15 mouse cellular contexts compared by ENCODE assay signal in the genomic region with DNA sequence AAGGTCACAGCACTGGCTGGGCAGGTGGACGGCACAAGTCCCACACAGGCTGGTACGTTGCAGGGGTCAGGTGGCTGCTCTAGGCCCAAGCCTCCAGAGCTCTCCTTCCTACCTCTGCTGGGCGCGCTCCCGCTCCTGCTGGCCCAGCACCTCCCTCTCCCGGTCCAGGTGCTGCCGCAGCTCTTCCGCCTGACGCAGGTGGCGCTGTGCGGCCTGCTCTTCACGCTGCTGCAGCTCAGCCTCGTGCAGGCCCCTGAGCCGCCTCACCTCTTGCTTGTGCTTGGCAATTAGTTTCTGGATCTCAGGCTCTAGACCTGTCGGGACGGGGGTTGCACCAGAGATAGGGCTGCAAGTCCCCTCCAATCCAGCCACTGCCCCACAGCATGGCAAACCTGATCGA. TPM values are rescaled to one million over a fixed set of nuclear protein-coding genes. Genes with fewer than 3 reads are reported as not detected.
A peak's percentile ranks its signal among the peaks of the same experiment; 100 is the strongest.
DNase-seq lines count a peak whose midpoint lies in the region; ATAC-seq and TF ChIP-seq lines count a peak whose summit lies in the region.
"Had no signal": no experiment of that assay in that cellular context is flagged by ENCODE, and none has a peak within 500 bp of the region (broad histone marks: within the 10 kb centered on the region; RNA-seq: fewer than 3 reads in every experiment).

No protein-coding gene starts in this region.

- no peak overlapping the region for H3K27ac ChIP-seq in hindbrain, postnatal 0 days
- H3K27ac ChIP-seq in hindbrain, embryonic 12.5 days: no peak overlapping the region
- no peak overlapping the region for H3K27ac ChIP-seq in neural tube, embryonic 12.5 days
- H3K27ac ChIP-seq in neural tube, embryonic 15.5 days (replicated peaks): no peak overlapping the region
- H3K27ac ChIP-seq: forebrain, embryonic 10.5 days; hindbrain, embryonic 13.5 days; kidney, embryonic 15.5 days had no signal

- no peak overlapping the region for H3K4me2 ChIP-seq in hindbrain, postnatal 0 days (ENCODE audit: low read depth, low read length)
- H3K4me2 ChIP-seq in hindbrain, embryonic 12.5 days (replicated peaks): no peak overlapping the region
- no peak overlapping the region for H3K4me2 ChIP-seq in neural tube, embryonic 12.5 days (replicated peaks)
- no peak overlapping the region for H3K4me2 ChIP-seq in neural tube, embryonic 15.5 days
- H3K4me2 ChIP-seq: hindbrain, embryonic 13.5 days; kidney, embryonic 15.5 days had no signal

- WGBS in hindbrain, postnatal 0 days: 57% methylated on average over 17 of the region's 17 CpGs
- WGBS in hindbrain, embryonic 12.5 days: 60% methylated on average over 17 of the region's 17 CpGs
- 55% methylated on average over 17 of the region's 17 CpGs for WGBS in neural tube, embryonic 12.5 days
- 63% methylated on average over 17 of the region's 17 CpGs for WGBS in neural tube, embryonic 15.5 days

- ATAC-seq in hindbrain, postnatal 0 days: peak; percentile 53
- no peak; the same call in 1 of the 2 replicates for ATAC-seq in hindbrain, embryonic 12.5 days (ENCODE audit: low FRiP score)
- ATAC-seq in neural tube, embryonic 12.5 days (ENCODE audit: low FRiP score, low read depth): no peak
- ATAC-seq in neural tube, embryonic 15.5 days (ENCODE audit: low FRiP score): no peak

- H3K4me1 ChIP-seq in hindbrain, postnatal 0 days (ENCODE audit: insufficient read depth, low read length): no peaks in the 10 kb centered on the region
- peaks cover 17% of the 10 kb centered on the region for H3K4me1 ChIP-seq in hindbrain, embryonic 12.5 days
- peaks cover 7% of the 10 kb centered on the region for H3K4me1 ChIP-seq in neural tube, embryonic 12.5 days
- peaks cover 6% of the 10 kb centered on the region for H3K4me1 ChIP-seq in neural tube, embryonic 15.5 days

- no peaks in the 10 kb centered on the region for H3K9me3 ChIP-seq in hindbrain, postnatal 0 days (ENCODE audit: low read length)
- H3K9me3 ChIP-seq in hindbrain, embryonic 12.5 days (replicated peaks): no peaks in the 10 kb centered on the region
- no peaks in the 10 kb centered on the region for H3K9me3 ChIP-seq in neural tube, embryonic 12.5 days
- no peaks in the 10 kb centered on the region for H3K9me3 ChIP-seq in neural tube, embryonic 15.5 days (replicated peaks)
- H3K9me3 ChIP-seq: forebrain, embryonic 10.5 days; G1E; hindbrain, embryonic 13.5 days; kidney, embryonic 15.5 days had no signal

- no peak overlapping the region for H3K4me3 ChIP-seq in hindbrain, postnatal 0 days (ENCODE audit: low read length)
- no peak overlapping the region for H3K4me3 ChIP-seq in hindbrain, embryonic 12.5 days
- H3K4me3 ChIP-seq in neural tube, embryonic 12.5 days: no peak overlapping the region
- no peak overlapping the region for H3K4me3 ChIP-seq in neural tube, embryonic 15.5 days (replicated peaks)
- H3K4me3 ChIP-seq: forebrain, embryonic 10.5 days; hindbrain, embryonic 13.5 days; kidney, embryonic 15.5 days had no signal

- DNase-seq in cerebellum, adult 11-12 months: peak; percentile 49
- no peak for DNase-seq in cerebellum, postnatal 10 days
- DNase-seq in hindbrain, postnatal 0 days (ENCODE audit: low spot score): peak; percentile 62
- DNase-seq in ovary, adult 18-20 months (ENCODE audit: low spot score): no peak
- no peak for DNase-seq in testis, postnatal 14 days (ENCODE audit: low spot score)
- DNase-seq: layer of hippocampus, adult 9-11 months; lung, adult 2 months; right cerebral cortex, adult 18-20 months had no signal

- peak; percentile 63 for TF ChIP-seq CTCF in hindbrain, postnatal 0 days (IDR thresholded peaks at IDR 0.05; ENCODE audit: low read depth)

- peaks cover 44% of the 10 kb centered on the region for H3K36me3 ChIP-seq in hindbrain, postnatal 0 days (ENCODE audit: insufficient read depth, low read length)
- H3K36me3 ChIP-seq in hindbrain, embryonic 12.5 days: peaks cover 98% of the 10 kb centered on the region
- H3K36me3 ChIP-seq in neural tube, embryonic 12.5 days: peaks cover 94% of the 10 kb centered on the region
- peaks cover 61% of the 10 kb centered on the region for H3K36me3 ChIP-seq in neural tube, embryonic 15.5 days

- no peaks in the 10 kb centered on the region for H3K27me3 ChIP-seq in hindbrain, postnatal 0 days (ENCODE audit: insufficient read depth, low read length)
- H3K27me3 ChIP-seq in hindbrain, embryonic 12.5 days: peaks cover 5% of the 10 kb centered on the region
- no peaks in the 10 kb centered on the region for H3K27me3 ChIP-seq in neural tube, embryonic 12.5 days (replicated peaks)
- H3K27me3 ChIP-seq in neural tube, embryonic 15.5 days (replicated peaks): no peaks in the 10 kb centered on the region
- H3K27me3 ChIP-seq: kidney, embryonic 15.5 days had no signal

- no peak overlapping the region for H3K9ac ChIP-seq in hindbrain, postnatal 0 days (replicated peaks; ENCODE audit: low read length)
- H3K9ac ChIP-seq in hindbrain, embryonic 12.5 days: no peak overlapping the region
- 0 out of 2 replicates have a peak overlapping the region, but pooled peaks have one; percentile 29 for H3K9ac ChIP-seq in neural tube, embryonic 12.5 days
- no peak overlapping the region for H3K9ac ChIP-seq in neural tube, embryonic 15.5 days (replicated peaks)
- H3K9ac ChIP-seq: hindbrain, embryonic 13.5 days; kidney, embryonic 15.5 days had no signal

RNA-seq across cellular contexts. Expression of gene Cep131, which starts 18.8 kb away (rescaled TPM):
- total RNA-seq in hindbrain, postnatal 0 days (2014; rRNA removed): 18.5 and 18.7 TPM in 2 replicates
- 23.3 and 26.4 TPM in 2 replicates for polyA plus RNA-seq in hindbrain, postnatal 0 days (2015; fragmentation: Nextera tagmentation; extraction: Ambion mirVana)
- polyA plus RNA-seq in hindbrain, embryonic 12.5 days (2016; fragmentation: Nextera tagmentation; extraction: Ambion mirVana): 39.5 and 47.3 TPM in 2 replicates
- 41.3 and 43.6 TPM in 2 replicates for polyA plus RNA-seq in neural tube, embryonic 12.5 days (2016; fragmentation: Nextera tagmentation; extraction: Ambion mirVana)
- 26.0 and 27.2 TPM in 2 replicates for polyA plus RNA-seq in neural tube, embryonic 15.5 days (2015; fragmentation: Nextera tagmentation; extraction: Ambion mirVana)

RNA-seq across cellular contexts. Expression of gene Aatk, which starts 20.9 kb away (rescaled TPM):
- 161 and 184 TPM in 2 replicates for total RNA-seq in hindbrain, postnatal 0 days (2014; rRNA removed)
- polyA plus RNA-seq in hindbrain, postnatal 0 days (2015; fragmentation: Nextera tagmentation; extraction: Ambion mirVana): 33.3 and 35.5 TPM in 2 replicates
- polyA plus RNA-seq in hindbrain, embryonic 12.5 days (2016; fragmentation: Nextera tagmentation; extraction: Ambion mirVana): 12.6 and 13.5 TPM in 2 replicates
- polyA plus RNA-seq in neural tube, embryonic 12.5 days (2016; fragmentation: Nextera tagmentation; extraction: Ambion mirVana): 14.6 and 17.6 TPM in 2 replicates
- 38.2 and 46.2 TPM in 2 replicates for polyA plus RNA-seq in neural tube, embryonic 15.5 days (2015; fragmentation: Nextera tagmentation; extraction: Ambion mirVana)
- polyA plus RNA-seq: G1E had no signal

RNA-seq across cellular contexts. Expression of gene Tepsin, which starts 30.7 kb away (rescaled TPM):
- 30.6 and 31.6 TPM in 2 replicates for total RNA-seq in hindbrain, postnatal 0 days (2014; rRNA removed)
- 13.8 and 14.8 TPM in 2 replicates for polyA plus RNA-seq in hindbrain, postnatal 0 days (2015; fragmentation: Nextera tagmentation; extraction: Ambion mirVana)
- 17.3 and 22.0 TPM in 2 replicates for polyA plus RNA-seq in hindbrain, embryonic 12.5 days (2016; fragmentation: Nextera tagmentation; extraction: Ambion mirVana)
- polyA plus RNA-seq in neural tube, embryonic 12.5 days (2016; fragmentation: Nextera tagmentation; extraction: Ambion mirVana): 24.1 and 24.5 TPM in 2 replicates
- polyA plus RNA-seq in neural tube, embryonic 15.5 days (2015; fragmentation: Nextera tagmentation; extraction: Ambion mirVana): 22.3 and 23.9 TPM in 2 replicates

RNA-seq across cellular contexts. Expression of gene Ndufaf8, which starts 30.9 kb away (rescaled TPM):
- 56.1 and 82.6 TPM in 2 replicates for total RNA-seq in hindbrain, postnatal 0 days (2014; rRNA removed)
- polyA plus RNA-seq in hindbrain, postnatal 0 days (2015; fragmentation: Nextera tagmentation; extraction: Ambion mirVana): 62.7 and 70.2 TPM in 2 replicates
- polyA plus RNA-seq in hindbrain, embryonic 12.5 days (2016; fragmentation: Nextera tagmentation; extraction: Ambion mirVana): 45.8 and 52.7 TPM in 2 replicates
- 48.9 and 56.4 TPM in 2 replicates for polyA plus RNA-seq in neural tube, embryonic 12.5 days (2016; fragmentation: Nextera tagmentation; extraction: Ambion mirVana)
- 49.4 and 64.3 TPM in 2 replicates for polyA plus RNA-seq in neural tube, embryonic 15.5 days (2015; fragmentation: Nextera tagmentation; extraction: Ambion mirVana)

Comparison
In these comparisons a context has a peak if more than half of its experiments do, and no peak if none do; other contexts are left out.
1. DNase-seq: peak in cerebellum, adult 11-12 months (single experiment) and hindbrain, postnatal 0 days (single experiment); none in cerebellum, postnatal 10 days (0 of 2), ovary, adult 18-20 months (single experiment) and testis, postnatal 14 days (single experiment).